Comparison of ENCODE assay signal across 9 mouse cellular contexts in the genomic region with DNA sequence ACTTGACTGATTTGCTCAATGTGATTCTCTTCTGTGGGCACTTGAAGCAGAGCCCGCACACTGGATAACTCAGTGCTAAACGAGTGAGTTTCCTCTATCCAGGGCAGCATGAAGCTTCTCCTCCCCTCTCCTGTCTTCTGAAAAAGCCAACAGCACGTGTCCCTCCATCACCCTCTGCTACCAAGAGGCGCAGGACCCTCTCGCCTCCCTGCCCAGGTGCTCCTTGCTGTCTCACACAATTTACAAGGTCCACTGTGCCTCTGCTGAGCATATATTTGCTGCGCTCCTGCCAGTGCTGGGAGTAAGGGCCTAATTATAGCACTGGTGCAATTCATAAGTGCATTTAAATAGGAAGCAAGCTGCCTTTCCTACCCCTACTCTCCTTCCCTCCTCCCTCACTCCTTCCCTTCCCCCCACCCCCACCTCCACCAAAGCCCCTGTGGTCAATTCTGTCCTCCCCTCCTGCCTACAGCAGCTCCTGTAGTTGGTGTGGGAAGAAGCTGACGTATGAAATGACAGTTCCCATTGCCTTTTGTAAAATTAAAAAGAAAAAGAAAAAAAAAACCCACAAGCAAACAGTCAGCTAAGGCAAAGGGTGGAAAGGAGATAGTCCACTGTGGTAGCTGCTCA.
DNase-seq lines count a peak whose midpoint lies in the region; ATAC-seq and TF ChIP-seq lines count a peak whose summit lies in the region.
"Had no signal": no experiment of that assay in that cellular context is flagged by ENCODE, and none has a peak within 500 bp of the region (broad histone marks: within the 10 kb centered on the region; RNA-seq: fewer than 3 reads in every experiment).

No protein-coding gene starts in this region.

- H3K36me3 ChIP-seq in liver, embryonic 12.5 days = no peaks in the 10 kb centered on the region
- no peaks in the 10 kb centered on the region for H3K36me3 ChIP-seq in liver, postnatal 0 days (replicated peaks; ENCODE audit: insufficient read depth, low read length)
- no peaks in the 10 kb centered on the region for H3K36me3 ChIP-seq in limb, embryonic 10.5 days
- H3K36me3 ChIP-seq in kidney, embryonic 16.5 days (ENCODE audit: insufficient read depth, low read length) = no peaks in the 10 kb centered on the region
- H3K36me3 ChIP-seq: stomach, embryonic 15.5 days had no signal

- no peak for TF ChIP-seq CTCF in liver, postnatal 0 days (IDR thresholded peaks at IDR 0.05; ENCODE audit: low read depth)

- 0 out of 2 replicates have a peak overlapping the region, but pooled peaks have one; percentile 46 for H3K27ac ChIP-seq in liver, embryonic 12.5 days
- no peak overlapping the region for H3K27ac ChIP-seq in liver, postnatal 0 days (ENCODE audit: low read depth)
- peak overlapping the region; percentile 74 for H3K27ac ChIP-seq in limb, embryonic 10.5 days
- no peak overlapping the region for H3K27ac ChIP-seq in kidney, embryonic 16.5 days (ENCODE audit: low read length)
- H3K27ac ChIP-seq: stomach, embryonic 15.5 days had no signal

- DNase-seq in frontal cortex, postnatal 10 days (ENCODE audit: low spot score in 2 of 2) = no peak
- DNase-seq in liver, postnatal 0 days = no peak
- DNase-seq in limb, embryonic 10.5 days (ENCODE audit: low spot score) = peak; percentile 39
- DNase-seq in right cerebral cortex, adult 2 months (ENCODE audit: low spot score in 2 of 2) = peak; percentile 35 to 64
- no peak for DNase-seq in layer of hippocampus, adult 11-12 months (ENCODE audit: low spot score)

- peaks cover 63% of the 10 kb centered on the region for H3K4me1 ChIP-seq in liver, embryonic 12.5 days
- peaks cover 6% of the 10 kb centered on the region for H3K4me1 ChIP-seq in liver, postnatal 0 days (ENCODE audit: insufficient read depth)
- peaks cover 37% of the 10 kb centered on the region for H3K4me1 ChIP-seq in limb, embryonic 10.5 days
- peaks cover 4% of the 10 kb centered on the region; the same call in 1 of the 2 replicates for H3K4me1 ChIP-seq in kidney, embryonic 16.5 days (ENCODE audit: insufficient read depth, low read length)
- H3K4me1 ChIP-seq: stomach, embryonic 15.5 days had no signal

- H3K4me3 ChIP-seq in liver, embryonic 12.5 days = no peak overlapping the region
- H3K4me3 ChIP-seq in liver, postnatal 0 days (ENCODE audit: low read depth, low read length) = no peak overlapping the region
- peak overlapping the region; percentile 7; the same call in 1 of the 2 replicates for H3K4me3 ChIP-seq in limb, embryonic 10.5 days
- H3K4me3 ChIP-seq in kidney, embryonic 16.5 days (ENCODE audit: low read length) = no peak overlapping the region
- H3K4me3 ChIP-seq: stomach, embryonic 15.5 days had no signal

- H3K27me3 ChIP-seq in liver, embryonic 12.5 days (replicated peaks) = no peaks in the 10 kb centered on the region
- H3K27me3 ChIP-seq in liver, postnatal 0 days (ENCODE audit: insufficient read depth, low read length) = no peaks in the 10 kb centered on the region
- H3K27me3 ChIP-seq in limb, embryonic 10.5 days (ENCODE audit: low read depth, poor library complexity, severe bottlenecking) = no peaks in the 10 kb centered on the region
- H3K27me3 ChIP-seq in kidney, embryonic 16.5 days (ENCODE audit: insufficient read depth, low read length) = no peaks in the 10 kb centered on the region
- H3K27me3 ChIP-seq: stomach, embryonic 15.5 days had no signal

- peak; percentile 54 for ATAC-seq in frontal cortex, adult (ENCODE audit: low TSS enrichment)
- no peak for ATAC-seq in liver, embryonic 12.5 days
- no peak for ATAC-seq in liver, postnatal 0 days
- ATAC-seq in kidney, embryonic 16.5 days (ENCODE audit: low FRiP score, low TSS enrichment) = no peak

- TF ChIP-seq EP300 in liver, postnatal 0 days (IDR thresholded peaks at IDR 0.05; ENCODE audit: low read depth) = no peak

- WGBS in liver, embryonic 12.5 days (ENCODE audit: insufficient replicate concordance) = 69% methylated on average over 7 of the region's 7 CpGs
- WGBS in liver, postnatal 0 days (ENCODE audit: insufficient replicate concordance) = 68% methylated on average over 7 of the region's 7 CpGs
- WGBS in limb, embryonic 10.5 days = 67% methylated on average over 7 of the region's 7 CpGs
- WGBS in kidney, embryonic 16.5 days = 67% methylated on average over 7 of the region's 7 CpGs

- H3K9me3 ChIP-seq in liver, embryonic 12.5 days (replicated peaks) = no peaks in the 10 kb centered on the region
- H3K9me3 ChIP-seq in liver, postnatal 0 days (ENCODE audit: low read length) = no peaks in the 10 kb centered on the region
- H3K9me3 ChIP-seq in limb, embryonic 10.5 days (replicated peaks) = no peaks in the 10 kb centered on the region
- H3K9me3 ChIP-seq in kidney, embryonic 16.5 days (ENCODE audit: low read length) = no peaks in the 10 kb centered on the region
- H3K9me3 ChIP-seq: stomach, embryonic 15.5 days had no signal

- peak overlapping the region; percentile 12; the same call in 1 of the 2 replicates for H3K9ac ChIP-seq in liver, embryonic 12.5 days
- no peak overlapping the region for H3K9ac ChIP-seq in liver, postnatal 0 days (replicated peaks)
- H3K9ac ChIP-seq in kidney, embryonic 16.5 days (replicated peaks; ENCODE audit: low read length) = no peak overlapping the region
- H3K9ac ChIP-seq: stomach, embryonic 15.5 days had no signal

- H3K4me2 ChIP-seq in liver, embryonic 12.5 days = peak overlapping the region; percentile 10
- no peak overlapping the region for H3K4me2 ChIP-seq in liver, postnatal 0 days (ENCODE audit: low read depth, low read length)
- H3K4me2 ChIP-seq in kidney, embryonic 16.5 days (replicated peaks; ENCODE audit: low read depth, low read length) = no peak overlapping the region
- H3K4me2 ChIP-seq: stomach, embryonic 15.5 days had no signal

Comparison
In these comparisons a context has a peak if more than half of its experiments do, and no peak if none do; other contexts are left out.
1. H3K27ac ChIP-seq: peak in liver, embryonic 12.5 days (single experiment) and limb, embryonic 10.5 days (single experiment); none in liver, postnatal 0 days (single experiment) and kidney, embryonic 16.5 days (single experiment).
2. DNase-seq: peak in limb, embryonic 10.5 days (single experiment) and right cerebral cortex, adult 2 months (2 of 2); none in frontal cortex, postnatal 10 days (0 of 2), liver, postnatal 0 days (single experiment) and layer of hippocampus, adult 11-12 months (single experiment).